Mouse (Mus musculus) midbrain, postnatal 0 days (tissue): ENCODE data around the gene Syna. TPM values are rescaled to one million over a fixed set of nuclear protein-coding genes. Genes with fewer than 3 reads are reported as not detected.
A peak's percentile ranks its signal among the peaks of the same experiment; 100 is the strongest.

Experiments
- ATAC-seq: fragments of 200-750 bp; cut with Nextera tagmentation; 2 replicates; pipeline ENCODE4 v1.8.0; 2017; ENCODE audit warnings: moderate number of reproducible peaks, mild to moderate bottlenecking, moderate TSS enrichment, moderate library complexity; ENCODE audit not compliant: low FRiP score
- DNase-seq: peaks from one replicate; pipeline ENCODE4 v3.0.0-alpha.2; 2015; ENCODE audit warnings: low spot score
- H3K27ac ChIP-seq: fragments of 300-500 bp; sonication (generic); 2 replicates; pipeline ENCODE4 v1.5.1; 2014; ENCODE audit warnings: low read depth, mild to moderate bottlenecking, low read length, mixed read lengths
- H3K27me3 ChIP-seq: fragments of 300-500 bp; sonication (generic); 2 replicates; pipeline ENCODE4 v1.6.1; 2014; ENCODE audit warnings: low read length, control low read depth, mixed read lengths; ENCODE audit not compliant: insufficient read depth
- H3K36me3 ChIP-seq: fragments of 300-500 bp; sonication (generic); 2 replicates; pipeline ENCODE4 v1.6.1; 2014; ENCODE audit warnings: low read length, control low read depth, mixed read lengths; ENCODE audit not compliant: insufficient read depth
- H3K4me1 ChIP-seq: fragments of 300-500 bp; sonication (generic); 2 replicates; pipeline ENCODE4 v1.6.1; 2014; ENCODE audit warnings: mild to moderate bottlenecking, control low read depth, antibody characterized with exemption, low read length, mixed read lengths; ENCODE audit not compliant: insufficient read depth
- H3K4me2 ChIP-seq: fragments of 300-500 bp; sonication (generic); 2 replicates; pipeline ENCODE4 v1.6.1; 2014; ENCODE audit warnings: low read depth, mild to moderate bottlenecking, low read length, mixed read lengths; ENCODE audit not compliant: poor library complexity, severe bottlenecking
- H3K4me3 ChIP-seq: fragments of 300-500 bp; sonication (generic); 2 replicates; pipeline ENCODE4 v1.5.1; 2014; ENCODE audit warnings: low read depth, mild to moderate bottlenecking, low read length, moderate library complexity
- H3K9ac ChIP-seq: fragments of 300-500 bp; sonication (generic); replicated peaks from 2 replicates; pipeline ENCODE4 v1.6.1; 2014; ENCODE audit warnings: mild to moderate bottlenecking, low read length, moderate library complexity, mixed read lengths; ENCODE audit not compliant: poor library complexity, severe bottlenecking
- H3K9me3 ChIP-seq: fragments of 300-500 bp; sonication (generic); 2 replicates; pipeline ENCODE4 v1.6.1; 2016; ENCODE audit warnings: low read length, control low read depth
- CTCF ChIP-seq: IDR thresholded peaks from 2 replicates; pipeline ENCODE4 v1.5.1; 2016; ENCODE audit warnings: antibody characterized with exemption, mild to moderate bottlenecking
- WGBS: fragments of 180-500 bp; shearing (Covaris S2); extraction: QIAGEN DNeasy Blood & Tissue Kit; methylation state at CpG from one replicate; pipeline ENCODE4 v1.1.7; 2014; 5-methylcytosine and 5-hydroxymethylcytosine counted together
- polyA plus RNA-seq: library from polyadenylated mRNA; unstranded; fragments of >200 nt; fragmentation: Nextera tagmentation; extraction: Ambion mirVana; gene quantifications from 2 replicates; pipeline ENCODE4 v1.2.1, GENCODE M21; 2015
- total RNA-seq: library from RNA; depleted of rRNA; stranded (reverse); fragments of >200 nt; gene quantifications from 2 replicates; pipeline ENCODE4 v1.2.3, GENCODE M21; 2014

Syna gene
- total and polyA plus RNA-seq, 2 experiments from 2014 or later: 1.1 TPM; not detected in 1

- Histone ChIP-seq H3K27me3 (no peaks in the 10 kb centered on the region), H3K9ac (no peak overlapping the region), H3K4me1 (no peaks in the 10 kb centered on the region), H3K4me3 (no peak overlapping the region), H3K9me3 (no peaks in the 10 kb centered on the region), H3K36me3 (peaks cover 50% of the 10 kb centered on the region), H3K4me2 (no peak overlapping the region), H3K27ac (no peak overlapping the region)
- no peak for TF ChIP-seq CTCF
- ATAC-seq: no peak
- WGBS: 92% methylated on average over 11 of the region's 11 CpGs
- DNase-seq: no peak
Observed at GRCm38 (mm10) chr5:134592026-134592581, 32.1 kb upstream of the Syna start.

DNA sequence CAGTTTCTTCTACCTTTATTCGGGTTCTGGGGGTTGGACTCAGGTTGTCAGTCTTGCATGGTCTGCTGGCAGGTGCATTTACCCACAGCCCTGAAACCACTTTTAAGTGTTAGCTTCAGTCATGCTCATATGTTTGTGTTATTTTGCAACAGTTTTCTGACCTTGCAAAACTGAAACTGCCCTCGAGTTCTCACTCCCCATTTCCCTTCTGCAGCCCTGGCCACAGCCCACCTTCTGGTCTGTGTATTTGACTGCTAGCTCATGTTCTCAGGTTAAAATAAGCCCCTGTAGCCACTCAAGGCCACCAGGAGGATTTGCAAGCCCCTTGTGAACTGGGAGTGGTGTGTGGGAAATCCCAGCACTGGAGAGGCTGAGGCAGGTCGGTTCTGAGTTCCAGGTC is 29.9 kb upstream of the Syna start:
- no peaks in the 10 kb centered on the region for H3K9me3 ChIP-seq
- no peaks in the 10 kb centered on the region for H3K4me1 ChIP-seq
- H3K27me3 ChIP-seq: no peaks in the 10 kb centered on the region
- H3K27ac ChIP-seq: no peak overlapping the region
- H3K36me3 ChIP-seq: peaks cover 32% of the 10 kb centered on the region
- TF ChIP-seq CTCF: no peak
- H3K4me3 ChIP-seq: no peak overlapping the region
- WGBS: 88% methylated on average over 3 of the region's 3 CpGs
- ATAC-seq (no peak), DNase-seq (no peak)
- no peak overlapping the region for H3K9ac ChIP-seq
- no peak overlapping the region for H3K4me2 ChIP-seq

DNA sequence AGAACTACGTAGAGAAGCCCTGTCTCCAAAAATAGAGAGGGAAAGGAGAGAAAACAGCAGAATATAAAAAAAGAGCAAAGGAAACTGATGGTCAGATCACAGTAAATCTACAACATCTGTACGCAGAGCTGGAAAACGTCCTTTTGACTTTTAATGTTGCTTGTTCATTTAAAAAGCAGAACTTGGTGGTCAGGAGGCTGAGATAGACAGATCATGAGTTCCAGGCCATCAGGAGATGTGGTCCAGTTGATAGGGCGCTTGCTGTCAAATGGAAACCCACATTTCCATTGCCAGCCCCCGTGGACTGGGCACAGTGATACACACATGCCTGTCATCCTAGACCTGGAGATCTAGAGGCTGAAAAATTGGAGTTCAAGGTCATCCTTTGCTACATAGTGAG is 24.8 kb upstream of the Syna start:
- H3K9ac ChIP-seq: no peak overlapping the region
- TF ChIP-seq CTCF: no peak
- no peaks in the 10 kb centered on the region for H3K4me1 ChIP-seq
- H3K9me3 ChIP-seq: no peaks in the 10 kb centered on the region
- ATAC-seq (no peak), DNase-seq (no peak)
- H3K36me3 ChIP-seq: peaks cover 5% of the 10 kb centered on the region; the same call in 1 of the 2 replicates
- 90% methylated on average over 5 of the region's 5 CpGs for WGBS
- no peaks in the 10 kb centered on the region for H3K27me3 ChIP-seq
- H3K27ac ChIP-seq: no peak overlapping the region
- no peak overlapping the region for H3K4me3 ChIP-seq
- H3K4me2 ChIP-seq: no peak overlapping the region

DNA sequence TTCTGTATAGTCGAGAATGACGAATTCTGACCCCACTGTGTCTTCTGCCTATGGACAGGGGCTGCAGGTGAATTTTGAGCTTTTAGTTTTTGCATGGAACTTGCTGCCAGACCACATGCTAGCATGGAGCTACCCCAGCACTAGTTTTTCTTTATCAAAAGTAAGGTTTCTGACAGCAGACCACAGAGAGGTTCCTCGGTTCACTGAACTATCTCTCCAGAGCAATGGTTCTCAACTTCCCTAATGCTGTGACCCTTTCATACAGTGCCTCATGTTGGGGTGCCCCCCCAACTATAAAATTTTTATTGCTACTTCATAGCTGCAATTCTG is 23.9 kb upstream of the Syna start:
- Histone ChIP-seq H3K9me3 (no peaks in the 10 kb centered on the region), H3K36me3 (peaks cover 5% of the 10 kb centered on the region; the same call in 1 of the 2 replicates), H3K27me3 (no peaks in the 10 kb centered on the region), H3K27ac (no peak overlapping the region), H3K9ac (no peak overlapping the region), H3K4me2 (no peak overlapping the region), H3K4me3 (no peak overlapping the region), H3K4me1 (no peaks in the 10 kb centered on the region)
- DNase-seq (no peak), ATAC-seq (no peak)
- no peak for TF ChIP-seq CTCF
- WGBS: 83% methylated on average over 3 of the region's 3 CpGs

GRCm38 (mm10) chr5:134583006-134583883 is 23.3 kb upstream of the Syna start:
- peak; percentile 15; the same call in 1 of the 2 replicates for TF ChIP-seq CTCF
- no peak for ATAC-seq
- no peaks in the 10 kb centered on the region for H3K9me3 ChIP-seq
- H3K27me3 ChIP-seq: no peaks in the 10 kb centered on the region
- peak overlapping the region; percentile 89 for H3K4me2 ChIP-seq
- no peak for DNase-seq
- no peak overlapping the region for H3K27ac ChIP-seq
- WGBS: 30% methylated on average over 15 of the region's 15 CpGs
- H3K9ac ChIP-seq: peak overlapping the region; percentile 73
- H3K4me1 ChIP-seq: no peaks in the 10 kb centered on the region
- peak overlapping the region; percentile 82 for H3K4me3 ChIP-seq
- H3K36me3 ChIP-seq: no peaks in the 10 kb centered on the region

DNA sequence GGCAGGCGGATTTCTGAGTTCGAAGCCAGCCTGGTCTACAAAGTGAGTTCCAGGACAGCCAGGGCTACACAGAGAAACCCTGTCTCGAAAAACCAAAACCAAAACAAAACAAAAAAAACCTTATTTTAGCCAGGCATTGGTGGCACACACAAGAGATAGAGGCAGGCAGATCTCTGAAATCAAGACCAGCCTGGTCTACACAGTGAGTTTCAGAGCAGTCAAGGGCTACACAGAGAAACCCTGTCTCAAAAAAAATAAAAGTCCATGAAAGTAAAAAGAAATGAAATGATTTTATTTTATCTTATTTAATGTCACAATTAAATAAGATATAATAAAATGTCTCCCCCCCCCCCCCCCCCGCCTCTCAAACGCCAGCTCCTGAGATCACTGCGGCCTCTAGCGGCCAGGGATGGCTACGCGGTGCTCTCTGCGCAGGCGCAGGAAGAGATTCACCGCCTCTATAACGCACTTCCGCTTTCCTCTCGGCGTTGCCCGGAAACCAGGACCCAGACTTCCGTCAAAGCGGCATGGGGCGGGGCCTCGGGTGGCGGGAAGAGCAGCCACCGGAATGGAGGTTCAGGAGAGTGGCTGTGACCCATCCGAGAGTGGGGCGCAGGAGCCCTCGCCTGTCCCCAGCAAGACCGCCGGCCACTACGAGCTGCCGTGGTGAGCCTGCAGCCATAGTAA is 22.4 kb upstream of the Syna start:
- ATAC-seq (peak; percentile 90), DNase-seq (peak; percentile 98)
- H3K27me3 ChIP-seq: no peaks in the 10 kb centered on the region
- WGBS: 8% methylated on average over 30 of the region's 30 CpGs
- no peaks in the 10 kb centered on the region for H3K4me1 ChIP-seq
- H3K4me3 ChIP-seq: peak overlapping the region; percentile 82
- H3K9ac ChIP-seq: peak overlapping the region; percentile 73
- H3K4me2 ChIP-seq: peak overlapping the region; percentile 89
- no peaks in the 10 kb centered on the region for H3K36me3 ChIP-seq
- no peak overlapping the region for H3K27ac ChIP-seq
- H3K9me3 ChIP-seq: no peaks in the 10 kb centered on the region
- peak; percentile 86 for TF ChIP-seq CTCF
